Mouse (Mus musculus) C2C12 (cell line): ENCODE results near the gene Setd3. TPM values are rescaled to one million over a fixed set of nuclear protein-coding genes. Genes with fewer than 3 reads are reported as not detected.
A peak's percentile ranks its signal among the peaks of the same experiment; 100 is the strongest.

ENCODE experiments used
- H3K27me3 ChIP-seq: one replicate; pipeline ENCODE4 v1.6.1; 2011; ENCODE audit not compliant: control insufficient read depth, insufficient read depth, insufficient read length
- H3K36me3 ChIP-seq: one replicate; pipeline ENCODE4 v1.6.1; 2011; ENCODE audit not compliant: control insufficient read depth, insufficient read depth
- H3K4me3 ChIP-seq: one replicate; pipeline ENCODE4 v1.5.1; 2011; ENCODE audit warnings: mild to moderate bottlenecking, control low read depth; ENCODE audit not compliant: poor library complexity, insufficient read depth, severe bottlenecking
- H3K79me2 ChIP-seq: one replicate; pipeline ENCODE4 v1.6.1; 2011; ENCODE audit not compliant: control insufficient read depth, insufficient read depth
- H3K79me3 ChIP-seq: one replicate; pipeline ENCODE4 v1.6.1; 2011; ENCODE audit warnings: low read depth, control low read depth
- H3ac ChIP-seq: one replicate; pipeline ENCODE3; 2011; ENCODE audit warnings: low read depth; ENCODE audit not compliant: control insufficient read depth, insufficient read length
- CEBPB ChIP-seq: IDR thresholded peaks from one replicate; pipeline ENCODE4 v1.6.1; 2011; ENCODE audit warnings: low read depth, mild to moderate bottlenecking, control low read depth, moderate library complexity
- CTCF ChIP-seq: IDR thresholded peaks from one replicate; pipeline ENCODE4 v1.5.1; 2011; ENCODE audit not compliant: control insufficient read depth, insufficient read depth, insufficient read length
- FOSL1 ChIP-seq: IDR thresholded peaks from one replicate; pipeline ENCODE4 v1.8.0; 2011; ENCODE audit warnings: mild to moderate bottlenecking, low read length; ENCODE audit not compliant: poor library complexity, insufficient read depth, severe bottlenecking
- MAX ChIP-seq: IDR thresholded peaks from one replicate; pipeline ENCODE4 v1.6.1; 2011; ENCODE audit warnings: mild to moderate bottlenecking, control low read depth
- MYOD1 ChIP-seq: IDR thresholded peaks from one replicate; pipeline ENCODE4 v1.6.1; 2011; ENCODE audit warnings: low read depth; ENCODE audit not compliant: control insufficient read depth, insufficient read length
- MYOG ChIP-seq: IDR thresholded peaks from one replicate; pipeline ENCODE4 v1.6.1; 2011; ENCODE audit not compliant: control insufficient read depth, insufficient read length; ENCODE audit errors: extremely low read depth
- USF1 ChIP-seq: IDR thresholded peaks from one replicate; pipeline ENCODE4 v1.6.1; 2011; ENCODE audit warnings: low read depth, mild to moderate bottlenecking, control low read depth, moderate library complexity
- polyA plus RNA-seq: library from polyadenylated mRNA; unstranded; fragments of >200 nt; fragmentation: generic; extraction: Trizol; gene quantifications from one replicate; pipeline ENCODE4 v1.2.1, GENCODE M21; 2012; ENCODE audit warnings: missing spikeins

The Setd3 gene
- polyA plus RNA-seq, 1 experiment, result 36.8 TPM

DNA sequence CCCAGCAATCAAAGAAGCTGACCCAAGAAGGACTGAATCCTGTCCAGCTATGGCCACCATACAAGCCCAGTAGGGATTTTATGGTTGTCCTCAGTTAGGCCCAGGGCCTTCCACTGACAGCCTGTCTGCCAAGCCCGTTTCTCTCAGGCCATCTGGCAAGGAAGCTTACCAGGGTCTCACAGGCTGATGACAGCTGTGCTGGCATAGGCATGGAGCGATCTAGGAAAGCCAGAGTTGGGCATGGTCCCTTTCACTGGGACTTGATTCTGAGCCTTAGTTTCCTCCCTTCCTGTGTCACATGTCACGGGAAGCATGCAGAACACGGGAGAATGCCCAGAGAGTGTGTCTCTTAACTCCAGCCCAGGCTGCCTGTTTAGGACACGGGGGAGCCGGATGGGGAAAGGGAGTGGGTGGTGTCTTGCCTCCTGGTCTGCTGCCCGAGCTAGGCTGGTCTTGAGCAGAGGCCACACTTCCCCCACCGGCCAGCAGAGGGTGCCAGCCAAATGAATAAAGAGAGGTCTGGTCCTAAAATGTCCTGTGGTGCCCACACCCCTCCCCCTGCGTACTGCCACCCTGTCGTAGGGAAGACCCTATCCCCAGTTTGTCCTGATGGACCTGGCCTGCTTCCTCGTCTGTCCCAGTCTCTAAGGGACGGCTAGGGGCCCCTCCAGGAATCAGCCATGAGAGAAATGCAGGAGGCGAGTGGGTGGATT lies 29.8 kb upstream of the Setd3 start:
- Histone ChIP-seq H3K79me3 (no peaks in the 10 kb centered on the region), H3ac (no peak overlapping the region), H3K36me3 (no peaks in the 10 kb centered on the region), H3K4me3 (no peak overlapping the region), H3K79me2 (no peaks in the 10 kb centered on the region), H3K27me3 (no peaks in the 10 kb centered on the region)
- TF ChIP-seq FOSL1, result no peak
- peak; percentile 51 for TF ChIP-seq CTCF

DNA sequence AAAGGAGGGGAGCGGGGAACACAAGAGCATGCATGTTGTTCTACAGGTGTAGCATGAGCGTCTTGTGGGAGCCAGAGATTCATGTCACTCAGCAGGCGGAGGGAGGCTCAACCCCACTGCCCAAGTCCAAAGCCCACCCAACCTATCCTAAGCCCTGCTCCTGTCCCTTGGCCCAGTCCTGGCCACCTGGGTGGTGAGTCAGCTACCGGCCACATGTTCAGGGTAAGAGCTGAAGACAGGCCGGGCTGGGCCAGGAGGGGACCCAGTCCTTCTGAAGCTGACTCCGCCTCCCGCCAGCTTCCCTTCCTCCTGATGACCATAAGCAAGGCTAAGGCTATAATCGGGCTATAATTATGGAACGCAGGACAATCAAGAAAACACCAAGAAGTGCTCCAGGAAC lies 29.1 kb upstream of the Setd3 start:
- no peaks in the 10 kb centered on the region for H3K79me2 ChIP-seq
- H3K36me3 ChIP-seq, result peaks cover 2% of the 10 kb centered on the region
- H3K4me3 ChIP-seq, result no peak overlapping the region
- TF ChIP-seq USF1 (no peak), MYOG (no peak), CTCF (no peak), FOSL1 (no peak), MYOD1 (no peak), MAX (no peak), CEBPB (no peak)
- H3K79me3 ChIP-seq, result no peaks in the 10 kb centered on the region
- no peak overlapping the region for H3ac ChIP-seq
- H3K27me3 ChIP-seq, result no peaks in the 10 kb centered on the region

DNA sequence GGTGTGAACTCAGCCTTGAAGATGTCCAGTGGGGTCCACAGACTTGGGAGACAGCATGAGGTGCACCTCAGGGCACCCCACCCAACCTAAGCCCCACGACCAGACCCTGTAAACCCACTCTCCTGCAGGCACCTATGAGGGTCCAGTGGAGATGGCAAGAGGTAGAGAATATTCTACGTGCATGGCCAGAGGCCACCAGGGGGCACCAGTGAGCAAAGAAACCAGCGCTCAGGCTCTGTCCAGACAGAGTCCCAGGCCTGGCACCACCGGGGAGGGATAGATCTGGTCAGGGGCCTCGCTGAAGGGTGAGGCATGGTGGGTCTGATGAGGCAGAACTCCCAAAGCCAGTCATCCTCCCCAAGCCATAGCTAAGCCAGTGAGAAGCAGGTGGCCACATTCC lies 27.5 kb upstream of the Setd3 start:
- no peak overlapping the region for H3ac ChIP-seq
- peaks cover 7% of the 10 kb centered on the region for H3K36me3 ChIP-seq
- H3K27me3 ChIP-seq, result no peaks in the 10 kb centered on the region
- no peaks in the 10 kb centered on the region for H3K79me2 ChIP-seq
- H3K4me3 ChIP-seq, result no peak overlapping the region
- H3K79me3 ChIP-seq, result no peaks in the 10 kb centered on the region
- TF ChIP-seq FOSL1 (no peak), CTCF (peak; percentile 50)

DNA sequence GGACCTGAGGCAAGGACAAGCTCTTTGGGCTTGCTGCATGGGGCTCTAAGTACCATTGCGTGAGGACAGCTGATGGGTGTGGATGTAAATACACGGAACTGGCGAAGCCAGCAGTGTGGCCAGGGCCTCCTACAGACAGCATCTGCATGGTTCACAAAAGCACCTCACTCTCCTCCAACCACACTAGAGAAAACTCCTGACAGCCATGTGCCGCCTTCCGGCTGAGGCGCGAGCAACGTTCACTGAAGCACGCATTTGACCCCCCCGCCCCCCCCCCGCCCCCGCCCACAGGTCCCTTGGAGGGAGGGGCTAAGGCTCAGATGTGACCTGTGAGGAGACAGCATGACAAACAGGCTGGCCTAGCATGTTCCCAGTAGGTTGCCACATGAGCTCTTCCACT lies 25.9 kb upstream of the Setd3 start:
- no peak overlapping the region for H3K4me3 ChIP-seq
- H3K27me3 ChIP-seq, result no peaks in the 10 kb centered on the region
- H3K36me3 ChIP-seq, result peaks cover 23% of the 10 kb centered on the region
- no peaks in the 10 kb centered on the region for H3K79me2 ChIP-seq
- TF ChIP-seq MYOG, result no peak
- TF ChIP-seq FOSL1, result no peak
- TF ChIP-seq MAX, result no peak
- no peak for TF ChIP-seq CEBPB
- no peak for TF ChIP-seq USF1
- TF ChIP-seq CTCF, result no peak
- no peak for TF ChIP-seq MYOD1
- no peaks in the 10 kb centered on the region for H3K79me3 ChIP-seq
- H3ac ChIP-seq, result no peak overlapping the region

DNA sequence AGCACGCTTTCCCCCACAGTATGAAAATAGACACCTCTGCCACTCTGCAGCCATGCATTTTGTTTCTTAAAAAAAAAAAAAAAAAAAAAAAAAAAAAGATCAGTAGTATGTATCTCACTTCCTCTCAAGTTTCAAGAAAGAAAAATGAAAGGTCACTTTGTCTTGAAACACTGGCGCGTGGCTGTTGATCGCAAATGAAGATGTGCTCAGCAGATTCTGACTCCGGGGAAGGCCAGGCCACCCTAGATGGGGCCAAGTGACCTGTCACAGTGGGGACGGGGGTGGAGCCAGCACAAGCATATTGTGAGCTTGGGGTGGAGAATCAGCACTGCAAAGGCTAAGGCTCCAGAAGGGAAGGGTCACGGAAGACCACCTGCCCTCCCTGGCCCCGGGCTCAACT lies 24.8 kb upstream of the Setd3 start:
- TF ChIP-seq USF1, result no peak
- TF ChIP-seq CTCF, result no peak
- TF ChIP-seq MAX, result no peak
- no peak for TF ChIP-seq MYOD1
- TF ChIP-seq MYOG, result no peak
- no peak for TF ChIP-seq FOSL1
- TF ChIP-seq CEBPB, result no peak
- Histone ChIP-seq H3K79me2 (no peaks in the 10 kb centered on the region), H3K4me3 (no peak overlapping the region), H3K79me3 (no peaks in the 10 kb centered on the region), H3K36me3 (peaks cover 34% of the 10 kb centered on the region), H3ac (no peak overlapping the region), H3K27me3 (no peaks in the 10 kb centered on the region)

DNA sequence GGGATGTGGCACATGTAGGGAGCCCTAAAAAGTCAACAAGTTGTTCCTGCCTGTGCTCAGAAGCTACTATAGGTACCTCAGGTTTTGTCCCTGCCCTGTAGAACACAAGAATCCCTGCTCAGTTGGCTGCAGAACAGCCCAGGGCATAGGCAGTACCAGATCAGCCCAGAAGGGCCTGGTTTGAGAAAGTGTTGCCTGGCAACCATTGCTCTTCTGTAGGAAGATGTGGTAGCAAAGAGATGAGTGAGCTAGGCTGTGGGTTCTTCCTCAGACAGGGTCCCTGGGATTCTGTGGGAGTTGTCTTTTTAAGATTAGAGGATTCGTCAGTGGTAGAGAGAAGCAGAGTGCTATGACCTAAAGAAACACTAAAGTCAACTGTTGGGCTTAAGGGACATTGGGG lies 21.0 kb upstream of the Setd3 start:
- TF ChIP-seq CEBPB, result no peak
- no peak for TF ChIP-seq MYOD1
- Histone ChIP-seq H3K4me3 (no peak overlapping the region), H3K27me3 (no peaks in the 10 kb centered on the region), H3K79me3 (no peaks in the 10 kb centered on the region), H3K79me2 (no peaks in the 10 kb centered on the region), H3ac (no peak overlapping the region), H3K36me3 (peaks cover 71% of the 10 kb centered on the region)
